Mouse (Mus musculus) layer of hippocampus, postnatal 14 days (tissue): ENCODE results near the gene Eif4e3. TPM values are rescaled to one million over a fixed set of nuclear protein-coding genes. Genes with fewer than 3 reads are reported as not detected.

Experiments
- total RNA-seq, 2 experiments: library from RNA; stranded (reverse); gene quantifications; 2 replicates each; pipeline ENCODE4 v1.2.3; 2021

Gene Eif4e3
- total RNA-seq, 2 experiments from 2014 or later = 19.5 to 20.9 TPM

Other genes with a start within 250 kb of the Eif4e3 start
- 10 to 100 TPM; 95.0 to 96.7 TPM for gene Foxp1, start 144.1 kb downstream of the Eif4e3 start, total RNA-seq
- gene Gm20696, start within 50 bp of the Eif4e3 start, total RNA-seq = 1 to 10 TPM; 6.2 to 6.5 TPM
- 10 to 100 TPM; 47.9 to 51.6 TPM for gene Gpr27, start 25.9 kb upstream of the Eif4e3 start, total RNA-seq
- 1 to 10 TPM; 1.0 to 1.3 TPM for gene Prok2, start 59.6 kb upstream of the Eif4e3 start, total RNA-seq